Mouse (Mus musculus): ENCODE measurements around the gene Ttf2.

DNA sequence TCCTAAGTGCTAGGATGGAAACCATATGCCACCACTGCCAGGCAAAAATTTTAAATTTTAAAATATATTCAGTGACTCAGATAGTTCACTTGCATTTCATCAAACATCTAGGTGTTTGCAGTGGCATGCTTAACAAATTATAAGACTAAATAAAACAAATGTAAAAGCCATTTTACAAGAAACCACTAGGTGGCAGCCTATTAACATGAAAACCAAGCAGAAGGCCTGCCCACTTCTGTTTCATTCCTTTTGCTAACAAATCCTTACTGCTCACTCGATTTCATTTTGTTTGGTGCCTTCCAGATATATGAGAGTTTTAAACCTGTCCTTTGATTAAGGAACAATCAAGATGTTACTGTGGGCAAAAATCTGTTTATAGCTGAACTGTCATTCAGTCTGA lies 4.4 kb upstream of the Ttf2 start:
- TF ChIP-seq POLR2A (IDR thresholded peaks at IDR 0.05; ENCODE audit: insufficient read length, low read depth): no peak
- TF ChIP-seq TCF3 (IDR thresholded peaks at IDR 0.05; ENCODE audit: insufficient read length, low read depth): no peak
- no peak for TF ChIP-seq MYOD1 (IDR thresholded peaks at IDR 0.05; ENCODE audit: control insufficient read depth in 1 of 3, insufficient read length in 2 of 3, low read depth in 2 of 3)
- no peak for TF ChIP-seq CEBPB (IDR thresholded peaks at IDR 0.05; ENCODE audit: insufficient read depth, poor library complexity, severe bottlenecking)
- no peak for TF ChIP-seq MYOG (IDR thresholded peaks at IDR 0.05; ENCODE audit: control insufficient read depth in 1 of 3, insufficient read depth in 1 of 3, insufficient read length in 2 of 3, low read depth in 2 of 3)
- TF ChIP-seq E2F4 (IDR thresholded peaks at IDR 0.05; ENCODE audit: insufficient read depth): no peak
- TF ChIP-seq USF1 (IDR thresholded peaks at IDR 0.05; ENCODE audit: low read depth): no peak
- TF ChIP-seq REST (IDR thresholded peaks at IDR 0.05; ENCODE audit: insufficient read depth, insufficient read length): no peak
- TF ChIP-seq MAX (IDR thresholded peaks at IDR 0.05; ENCODE audit: low read depth): no peak
